Mouse (Mus musculus): Measurements from ENCODE around the gene Nek7.

The Nek7 gene

GRCm38 (mm10) chr1:138619996-138620461, at the start of gene Nek7:
Gene Nek7, minus strand, starts transcription at chr1:138620141.
- peak; percentile 50 to 57 for DNase-seq

GRCm38 (mm10) chr1:138662342-138662741, 42.4 kb upstream of the Nek7 start:
- DNase-seq: no peak

GRCm38 (mm10) chr1:138654212-138654611, 34.3 kb upstream of the Nek7 start:
- DNase-seq: no peak

GRCm38 (mm10) chr1:138644991-138645390, 25.1 kb upstream of the Nek7 start:
- peak; percentile 76 to 81 for DNase-seq

- no peak for DNase-seq
Observed at GRCm38 (mm10) chr1:138643306-138643830, 23.4 kb upstream of the Nek7 start.

GRCm38 (mm10) chr1:138640934-138641461, 21.1 kb upstream of the Nek7 start:
- DNase-seq: no peak

GRCm38 (mm10) chr1:138637850-138638249, 17.9 kb upstream of the Nek7 start:
- DNase-seq: peak; percentile 37 to 50

- DNase-seq: no peak
Observed at GRCm38 (mm10) chr1:138634561-138634960, 14.6 kb upstream of the Nek7 start.

- no peak for DNase-seq
Observed at GRCm38 (mm10) chr1:138628919-138629318, 9.0 kb upstream of the Nek7 start.

GRCm38 (mm10) chr1:138628486-138628885, 8.5 kb upstream of the Nek7 start:
- DNase-seq: no peak

GRCm38 (mm10) chr1:138627804-138628203, 7.9 kb upstream of the Nek7 start:
- DNase-seq: no peak

GRCm38 (mm10) chr1:138626288-138626687, 6.3 kb upstream of the Nek7 start:
- DNase-seq: no peak

GRCm38 (mm10) chr1:138623870-138624269, 3.9 kb upstream of the Nek7 start:
- DNase-seq: no peak

- DNase-seq: no peak
Observed at GRCm38 (mm10) chr1:138622831-138623230, 2.9 kb upstream of the Nek7 start.

GRCm38 (mm10) chr1:138622431-138622830, 2.5 kb upstream of the Nek7 start:
- DNase-seq: peak; percentile 60 to 69

- peak; percentile 99 for DNase-seq
Observed at GRCm38 (mm10) chr1:138619114-138619971, 598 bp downstream of the Nek7 start.

- DNase-seq: peak; percentile 90 to 93
Observed at GRCm38 (mm10) chr1:138618012-138618354, 2.0 kb downstream of the Nek7 start.

GRCm38 (mm10) chr1:138617279-138618011, 2.5 kb downstream of the Nek7 start:
- DNase-seq: peak; percentile 26 to 33

GRCm38 (mm10) chr1:138615388-138615787, 4.6 kb downstream of the Nek7 start:
- DNase-seq: no peak

- no peak for DNase-seq
Observed at GRCm38 (mm10) chr1:138614552-138615287, 5.2 kb downstream of the Nek7 start.

- DNase-seq: no peak
Observed at GRCm38 (mm10) chr1:138612177-138612576, 7.8 kb downstream of the Nek7 start.

GRCm38 (mm10) chr1:138609176-138609575, 10.8 kb downstream of the Nek7 start:
- no peak for DNase-seq

- no peak for DNase-seq
Observed at GRCm38 (mm10) chr1:138608336-138608735, 11.6 kb downstream of the Nek7 start.
